Mouse (Mus musculus) kidney, postnatal 36 days (tissue): Measurements from ENCODE around the gene Lst1.

Experiments
- DNase-seq, 2 experiments: peaks; one replicate each; pipeline ENCODE4 v3.0.0; 2021 to 2022; ENCODE audit warnings: mixed read lengths in 2 of 2

Gene Lst1

DNA sequence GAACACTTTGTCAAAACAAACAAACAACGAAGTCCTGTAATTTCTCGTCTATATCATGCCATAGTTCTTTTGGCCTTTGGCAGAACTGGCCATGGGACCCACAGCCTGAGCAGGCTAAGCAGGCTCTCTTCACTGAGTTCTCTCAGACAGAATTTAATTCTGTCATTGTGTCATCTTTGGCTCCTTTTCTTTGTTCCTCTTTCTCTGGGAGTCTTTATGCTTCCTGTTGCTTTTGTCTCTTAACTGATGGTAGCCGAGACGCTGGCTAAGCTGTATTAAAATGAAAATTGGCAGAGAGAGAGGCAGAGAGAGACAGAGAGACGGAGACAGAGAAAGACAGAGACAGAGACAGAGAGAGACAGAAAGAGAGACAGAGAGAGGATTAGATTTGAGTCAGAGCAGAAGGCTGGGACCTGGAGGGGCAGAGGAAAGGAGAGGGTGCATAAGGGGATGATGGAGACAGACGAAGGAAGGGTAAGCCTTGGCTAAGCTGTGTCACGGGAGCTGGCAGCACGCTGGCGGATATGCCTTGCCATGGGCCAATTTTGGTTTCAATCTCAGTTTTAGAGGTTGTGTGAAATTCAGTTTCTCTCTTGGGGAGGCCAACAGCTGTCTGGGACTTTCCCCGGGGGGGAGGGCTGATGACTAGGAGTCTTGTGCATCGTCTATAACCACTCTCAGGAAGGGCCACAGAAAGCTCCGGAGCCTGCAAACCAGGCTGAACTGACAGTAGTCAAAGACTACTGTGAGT lies 21.7 kb upstream of the Lst1 start:
- DNase-seq: no peak

DNA sequence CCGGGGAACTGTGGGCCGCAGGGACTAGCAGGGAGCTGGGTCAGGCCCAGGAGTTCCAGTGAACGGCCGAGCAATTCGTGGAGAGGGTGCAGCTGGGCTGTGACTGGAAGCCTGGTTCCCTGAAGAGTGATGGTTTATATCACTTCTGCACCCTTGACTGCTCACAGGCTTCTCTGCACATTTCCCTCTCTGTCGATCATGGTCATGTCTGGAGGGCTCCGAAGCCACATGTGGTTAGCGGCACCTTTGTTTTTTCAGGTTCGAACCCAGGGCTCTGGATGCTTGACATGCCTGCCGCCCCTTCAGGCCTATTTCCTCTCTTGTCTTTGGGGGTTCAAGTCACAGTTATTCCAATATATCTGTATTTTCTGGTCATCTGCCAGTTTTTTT lies 17.1 kb upstream of the Lst1 start:
- no peak for DNase-seq

DNA sequence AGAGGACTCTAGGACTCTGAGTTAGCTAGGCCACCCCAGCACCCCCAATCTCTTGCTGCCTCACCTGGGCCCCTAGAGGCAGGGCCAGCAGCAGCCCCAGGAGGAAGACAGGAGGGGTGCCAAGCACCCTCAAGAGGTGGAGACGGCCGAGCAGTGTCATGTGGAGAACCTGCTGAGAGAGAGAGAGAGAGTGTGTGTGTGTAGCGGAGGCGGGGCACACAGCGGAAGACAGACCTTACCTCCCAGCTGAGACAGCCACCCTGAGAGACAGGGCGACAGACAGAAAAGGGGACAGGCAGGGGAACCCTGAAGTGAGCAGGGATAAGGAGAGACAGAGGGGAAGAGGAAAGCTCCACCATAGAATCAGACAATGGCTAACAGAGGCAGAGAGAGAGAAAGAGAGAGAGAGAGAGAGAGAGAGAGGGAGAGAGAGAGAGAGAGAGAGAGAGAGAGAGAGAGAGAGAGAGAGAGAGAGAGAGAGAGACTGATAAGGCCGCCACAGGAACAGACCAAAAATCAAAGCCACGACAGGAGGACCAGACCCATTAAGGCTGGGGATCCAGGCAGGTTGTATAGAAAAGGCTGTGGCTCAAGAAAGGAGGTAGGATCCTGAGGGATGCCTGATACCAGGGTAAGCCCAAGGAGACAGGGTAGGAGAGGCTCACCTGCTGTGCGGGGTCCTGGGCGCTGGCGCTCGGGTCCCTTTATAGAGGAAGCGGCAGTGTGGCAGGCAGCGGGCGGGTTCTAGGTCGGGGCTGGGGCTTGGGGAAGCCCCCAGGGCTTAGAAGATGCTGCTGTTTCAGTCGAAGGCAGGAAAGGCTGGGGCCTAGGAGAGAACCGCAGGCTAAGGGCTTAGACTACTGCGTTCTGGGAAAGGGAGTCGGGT lies 16.5 kb upstream of the Lst1 start, which contains the start of gene Lta:
Lta (minus strand) TSS at position 858 of the 886 bp plus-strand sequence.
- DNase-seq: no peak

DNA sequence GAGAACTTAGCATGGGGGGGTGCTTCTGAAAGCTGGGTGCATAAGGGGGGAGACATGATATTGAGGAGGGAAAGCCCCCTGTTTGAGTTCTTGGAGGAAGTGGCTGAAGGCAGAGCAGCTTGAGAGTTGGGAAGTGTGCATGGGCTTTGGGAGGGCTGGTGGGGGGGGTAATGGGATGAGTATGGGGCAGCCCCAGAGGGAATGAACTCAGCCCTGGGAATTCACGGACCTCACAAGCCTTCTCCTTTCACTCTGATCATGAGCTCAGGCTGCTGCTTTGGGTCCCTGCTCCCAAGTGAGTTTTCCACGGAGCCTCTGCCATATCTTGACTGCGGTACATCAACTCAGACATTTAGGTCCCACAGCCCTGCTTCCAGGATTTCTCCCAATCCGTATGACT lies 14.2 kb upstream of the Lst1 start:
- no peak for DNase-seq

DNA sequence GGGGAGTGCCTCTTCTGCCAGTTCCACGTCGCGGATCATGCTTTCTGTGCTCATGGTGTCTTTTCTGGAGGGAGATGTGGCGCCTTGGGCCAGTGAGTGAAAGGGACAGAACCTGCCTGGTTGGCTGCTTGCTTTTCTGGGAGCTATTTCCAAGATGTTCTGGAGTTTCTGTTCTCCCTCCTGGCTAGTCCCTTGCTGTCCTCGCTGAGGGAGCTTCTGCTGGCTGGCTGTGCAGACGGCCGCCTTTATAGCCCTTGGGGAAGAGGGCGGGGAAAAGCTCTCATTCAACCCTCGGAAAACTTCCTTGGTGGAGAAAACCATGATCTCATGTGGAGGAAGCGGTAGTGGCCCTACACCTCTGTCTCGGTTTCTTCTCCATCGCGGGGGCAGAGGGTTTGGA lies 13.5 kb upstream of the Lst1 start, which contains the start of gene Tnf:
Tnf (minus strand) TSS at position 221 of the 400 bp plus-strand sequence.
- DNase-seq: peak; percentile 36 to 66

DNA sequence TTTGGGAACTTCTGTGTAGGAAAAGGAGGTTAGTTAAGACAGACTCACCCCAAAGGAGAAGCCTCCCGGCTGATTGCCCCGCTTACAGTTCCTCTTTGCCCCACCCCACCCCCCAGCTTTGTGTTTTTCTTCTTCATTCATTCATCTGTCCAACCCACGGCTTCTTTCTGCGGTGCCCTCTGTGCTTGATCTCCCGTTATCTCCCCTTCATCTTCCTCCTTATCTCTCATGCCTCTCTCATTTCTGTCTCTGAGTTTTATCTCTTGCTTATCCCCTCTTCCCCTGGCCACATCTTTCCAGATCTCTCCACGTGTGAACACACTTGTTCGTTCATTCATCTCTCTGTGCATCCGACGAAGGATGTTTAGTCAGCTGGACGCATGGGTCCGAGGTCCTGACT lies 12.9 kb upstream of the Lst1 start:
- DNase-seq: no peak

DNA sequence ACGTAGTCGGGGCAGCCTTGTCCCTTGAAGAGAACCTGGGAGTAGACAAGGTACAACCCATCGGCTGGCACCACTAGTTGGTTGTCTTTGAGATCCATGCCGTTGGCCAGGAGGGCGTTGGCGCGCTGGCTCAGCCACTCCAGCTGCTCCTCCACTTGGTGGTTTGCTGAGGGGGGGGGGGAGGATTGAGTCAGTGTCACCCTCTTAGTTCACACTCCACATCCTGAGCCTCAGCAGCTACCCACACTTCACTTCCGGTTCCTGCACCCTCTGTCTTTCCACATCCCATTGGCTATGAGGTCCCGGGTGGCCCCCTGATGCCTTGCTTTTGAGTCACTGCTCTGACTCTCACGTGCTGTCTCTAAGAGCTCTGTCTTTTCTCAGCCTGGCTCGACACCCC lies 12.2 kb upstream of the Lst1 start:
- DNase-seq: no peak

DNA sequence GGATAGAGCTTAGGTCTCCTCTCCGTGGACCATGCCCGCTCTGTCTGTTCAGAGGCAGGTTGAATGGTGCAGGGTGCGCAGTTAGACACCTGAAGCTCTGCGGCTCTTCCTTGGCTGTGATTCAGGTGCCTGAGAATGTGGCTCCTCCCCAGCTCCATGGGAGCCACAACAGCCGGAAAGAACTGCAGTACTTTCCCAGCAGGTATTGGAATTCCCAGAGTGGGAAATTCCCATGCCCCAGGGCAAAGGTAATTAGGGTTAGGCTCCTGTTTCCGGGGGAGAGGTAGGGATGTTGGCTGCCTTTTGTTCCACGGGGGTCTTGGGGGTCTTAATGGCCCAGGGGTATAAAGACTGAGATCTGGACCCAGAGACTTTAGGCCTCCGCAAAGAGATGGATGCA lies 10.7 kb upstream of the Lst1 start:
- DNase-seq: no peak

DNA sequence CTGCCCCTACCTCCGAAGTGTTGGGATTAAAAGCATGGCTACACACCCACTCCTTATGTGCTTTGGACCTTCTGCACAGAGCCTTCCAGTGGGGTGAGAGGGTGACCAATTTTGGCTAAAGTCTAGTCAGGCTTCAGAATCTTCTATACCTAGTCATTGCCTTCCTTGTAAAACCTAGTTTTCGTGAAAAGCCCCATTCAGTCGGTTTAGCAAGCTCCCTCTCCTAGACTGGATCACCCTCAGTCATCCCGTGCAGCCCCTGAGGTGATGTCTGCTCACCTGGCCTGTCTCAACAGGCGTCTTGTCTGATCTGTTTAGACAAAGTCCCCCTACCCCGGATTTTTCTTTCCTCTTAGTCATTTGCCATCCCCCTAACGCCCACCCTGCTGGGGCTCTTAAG lies 9.8 kb upstream of the Lst1 start:
- no peak for DNase-seq

DNA sequence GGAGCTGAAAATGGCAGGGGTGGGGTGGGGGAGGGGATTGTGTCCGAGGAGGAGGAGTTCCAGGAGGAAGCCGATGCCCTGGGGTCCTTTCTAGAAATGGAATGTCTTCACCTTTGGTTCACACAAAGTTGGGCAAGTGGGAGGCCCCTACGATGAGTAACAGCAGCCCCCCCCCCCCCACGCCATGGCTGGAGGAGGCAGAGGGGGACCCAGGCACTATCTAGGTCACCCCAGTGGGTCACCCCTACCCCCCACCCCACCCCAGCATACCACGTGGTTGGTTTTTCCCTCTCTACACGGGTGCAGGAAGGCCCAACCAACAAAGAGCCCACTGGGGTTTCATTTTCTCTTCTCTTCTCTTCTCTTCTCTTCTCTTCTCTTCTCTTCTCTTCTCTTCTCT lies 8.9 kb upstream of the Lst1 start:
- DNase-seq: no peak

DNA sequence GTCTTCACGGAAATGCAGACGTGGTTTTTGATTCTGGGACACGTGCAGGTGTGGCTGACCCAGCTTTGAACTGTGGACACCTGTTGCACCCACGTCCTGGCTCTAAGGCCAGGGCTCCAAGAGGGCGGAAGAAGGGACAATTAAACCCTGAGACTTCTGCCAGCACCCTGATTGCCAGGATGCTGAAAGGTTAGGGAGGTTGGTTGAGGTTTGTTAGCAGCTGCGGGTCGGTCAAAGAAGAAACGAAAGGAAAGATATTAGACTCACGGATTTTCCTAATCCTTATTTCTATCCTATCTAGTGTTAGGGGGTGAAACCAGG lies 8.0 kb upstream of the Lst1 start:
- DNase-seq: peak in 1 of 2 experiments; percentile 25

DNA sequence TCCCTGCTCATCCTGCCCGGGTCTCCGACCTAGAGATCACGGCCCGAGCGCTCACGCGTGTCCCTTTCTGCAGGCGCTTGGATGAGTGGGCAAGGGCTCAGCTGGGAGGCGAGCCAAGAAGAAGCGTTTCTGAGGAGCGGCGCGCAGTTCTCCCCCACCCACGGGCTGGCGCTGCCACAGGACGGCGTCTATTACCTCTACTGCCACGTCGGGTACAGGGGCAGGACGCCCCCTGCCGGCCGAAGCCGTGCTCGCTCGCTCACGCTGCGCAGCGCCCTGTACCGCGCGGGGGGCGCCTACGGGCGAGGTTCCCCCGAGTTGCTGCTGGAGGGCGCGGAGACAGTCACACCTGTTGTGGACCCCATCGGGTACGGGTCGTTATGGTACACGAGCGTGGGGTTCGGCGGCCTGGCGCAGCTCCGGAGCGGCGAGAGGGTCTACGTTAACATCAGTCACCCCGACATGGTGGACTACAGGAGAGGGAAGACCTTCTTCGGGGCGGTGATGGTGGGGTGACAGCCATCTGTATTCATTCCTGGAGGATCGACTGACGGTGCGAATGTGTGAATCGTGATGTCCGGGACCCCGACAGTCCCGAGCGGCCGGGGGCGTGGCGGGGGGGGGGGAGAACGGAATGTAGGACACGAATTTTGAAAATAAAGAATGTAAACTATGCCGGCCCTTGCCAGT lies 7.5 kb upstream of the Lst1 start:
- peak; percentile 71 to 91 for DNase-seq

DNA sequence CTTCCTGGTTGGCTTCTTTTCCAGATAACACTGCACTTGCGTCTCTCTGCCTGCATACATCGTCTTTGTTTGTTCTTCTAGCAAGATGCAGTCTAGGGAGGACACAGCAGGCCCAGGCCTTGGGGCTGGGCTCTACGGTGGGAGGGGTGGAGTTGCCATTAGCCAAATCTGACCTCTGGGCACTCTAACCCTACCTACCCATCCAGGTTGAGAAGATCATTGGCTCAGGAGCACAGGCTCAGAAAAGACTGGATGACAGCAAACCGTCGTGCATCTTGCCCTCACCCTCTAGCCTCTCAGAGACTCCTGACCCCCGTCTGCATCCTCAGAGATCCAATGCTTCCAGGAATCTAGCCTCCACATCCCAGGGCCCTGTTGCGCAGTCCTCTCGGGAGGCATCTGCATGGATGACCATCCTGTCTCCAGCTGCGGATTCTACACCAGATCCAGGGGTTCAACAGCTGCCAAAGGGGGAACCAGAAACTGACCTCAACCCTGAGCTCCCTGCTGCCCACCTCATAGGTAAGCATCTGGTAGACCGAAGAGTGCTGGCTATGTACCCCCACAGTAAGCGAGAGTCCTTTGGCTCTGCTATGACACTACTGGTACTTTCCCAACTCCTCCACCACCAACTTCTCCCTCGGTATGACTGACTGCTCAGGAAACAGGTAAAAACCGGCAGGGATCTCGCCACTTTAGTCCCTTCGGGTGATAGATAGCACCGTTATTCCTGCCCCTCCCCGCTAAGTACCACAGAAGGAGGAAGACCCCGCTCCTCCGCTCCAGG lies 6.8 kb upstream of the Lst1 start:
- DNase-seq: no peak

DNA sequence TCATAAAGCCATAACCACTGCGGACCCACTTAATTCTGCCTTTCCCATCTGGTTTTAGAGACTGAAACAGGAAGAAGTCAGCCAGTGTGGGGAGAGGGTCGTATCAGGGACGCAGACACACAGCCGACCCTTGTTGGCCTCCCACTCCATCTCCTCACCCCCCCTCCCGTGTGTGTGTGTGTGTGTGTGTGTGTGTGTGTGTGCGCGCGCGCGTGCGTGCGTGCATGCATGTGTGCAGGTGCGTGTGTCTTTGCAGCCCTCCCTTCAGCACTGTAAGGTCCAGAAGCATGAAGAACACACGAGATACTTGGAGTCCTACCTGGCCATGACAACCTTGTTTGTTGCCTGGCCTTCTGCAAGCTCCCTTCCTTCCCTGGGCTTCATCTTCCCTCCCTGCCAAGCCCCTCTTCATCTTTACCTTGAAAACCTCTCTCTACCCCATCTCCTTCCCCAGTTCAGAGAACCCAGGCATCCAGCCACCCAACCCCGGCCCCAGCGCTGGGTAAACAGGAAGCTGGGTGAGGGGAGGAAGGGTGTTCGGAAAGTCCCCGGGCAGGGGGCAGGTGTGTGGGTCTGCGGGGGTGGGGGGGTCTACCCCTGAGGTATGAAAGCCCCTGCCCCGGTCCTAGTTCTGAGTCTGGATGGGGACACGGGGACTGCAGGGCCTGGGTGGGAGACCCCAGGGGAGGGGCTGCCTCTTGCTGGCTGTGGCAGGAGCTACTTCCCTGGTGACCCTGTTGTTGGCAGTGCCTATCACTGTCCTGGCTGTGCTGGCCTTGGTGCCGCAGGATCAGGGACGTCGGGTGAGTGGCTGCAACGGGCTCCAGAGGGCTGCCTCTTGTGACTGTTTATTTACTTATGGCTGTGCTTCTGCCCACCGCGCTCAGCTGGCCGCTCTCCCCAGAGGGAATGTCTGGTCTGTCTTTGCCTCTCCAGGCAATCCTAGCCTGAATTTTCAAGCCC lies 5.9 kb upstream of the Lst1 start, which contains the start of gene Ltb:
Ltb (plus strand) TSS at position 559 of the 963 bp plus-strand sequence.
- DNase-seq: no peak

DNA sequence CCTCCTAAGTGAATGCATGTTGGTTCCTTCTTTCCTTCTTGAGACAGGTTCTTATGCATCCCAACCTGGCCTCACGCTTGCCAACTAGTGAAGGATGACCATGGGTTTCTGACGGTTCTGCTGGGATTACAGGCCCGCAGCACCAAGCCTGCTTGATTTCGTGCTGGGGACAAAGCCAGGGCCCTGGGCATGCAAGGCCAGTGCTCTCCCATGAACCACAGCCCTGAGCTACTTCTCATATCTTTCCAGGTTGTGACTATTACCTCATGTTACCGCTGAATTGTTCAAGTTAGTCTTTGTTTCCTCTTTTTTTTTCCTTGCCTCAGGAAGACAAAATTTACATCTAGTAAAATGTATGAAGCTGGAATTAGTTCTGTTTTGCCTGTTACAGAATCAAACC lies 4.7 kb upstream of the Lst1 start:
- DNase-seq: no peak

DNA sequence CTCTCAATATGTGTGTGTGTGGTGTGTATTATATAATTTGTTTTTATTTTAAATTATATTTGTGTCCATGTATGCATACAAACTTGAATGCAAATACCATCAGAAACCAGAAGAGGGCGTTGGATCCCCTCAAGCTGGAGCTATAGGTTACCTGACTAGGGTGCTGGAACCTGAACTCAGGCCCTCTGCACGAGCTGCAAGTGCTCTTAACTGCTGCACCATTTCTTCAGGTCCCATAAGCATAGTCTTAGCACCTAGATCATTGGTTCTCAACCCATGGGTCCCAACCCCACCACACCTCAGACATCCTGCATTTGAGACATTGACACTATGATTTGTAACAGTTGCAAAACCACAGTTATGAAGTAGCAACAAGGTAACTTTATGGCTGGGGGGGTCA lies 3.5 kb upstream of the Lst1 start:
- no peak for DNase-seq

DNA sequence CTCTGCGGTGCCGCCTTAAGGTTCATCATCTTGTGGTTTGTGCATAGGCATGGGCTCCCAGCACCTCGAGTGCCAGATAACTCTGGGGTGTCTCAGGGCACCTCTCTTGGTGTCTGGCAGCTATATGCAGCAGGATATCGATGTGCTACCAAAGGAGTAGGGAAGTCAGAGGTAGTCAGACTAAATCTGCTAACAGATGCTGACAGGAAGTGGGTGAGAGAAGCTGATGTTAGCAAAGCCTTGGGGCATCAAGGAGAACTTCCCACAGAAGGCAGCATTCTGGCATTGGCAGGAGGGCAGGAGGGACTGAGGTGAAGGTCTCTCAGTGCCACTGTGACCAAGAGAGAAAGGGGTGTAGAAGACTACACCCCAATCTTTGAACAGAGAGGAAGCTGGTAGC lies 1.9 kb upstream of the Lst1 start:
- no peak for DNase-seq

DNA sequence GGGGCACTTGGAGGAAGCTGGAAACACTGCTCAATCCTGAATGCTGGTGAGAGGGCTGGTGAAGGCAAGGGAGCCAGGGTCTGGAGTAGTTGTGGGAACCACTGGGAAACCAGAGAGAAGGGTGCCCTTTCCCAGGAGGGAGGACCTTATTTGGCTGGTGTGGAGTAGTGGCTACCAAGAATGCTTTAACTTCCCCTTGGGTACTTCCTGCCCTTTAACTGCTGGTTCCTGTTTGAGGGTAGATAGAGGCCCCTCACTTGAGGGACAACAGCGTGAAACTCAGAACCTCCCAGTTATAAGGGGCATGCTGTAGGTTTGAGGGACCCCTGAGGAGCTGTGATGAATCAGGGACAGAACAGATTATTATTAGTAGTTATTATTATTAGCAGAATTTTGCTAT lies 947 bp upstream of the Lst1 start:
- DNase-seq: no peak

DNA sequence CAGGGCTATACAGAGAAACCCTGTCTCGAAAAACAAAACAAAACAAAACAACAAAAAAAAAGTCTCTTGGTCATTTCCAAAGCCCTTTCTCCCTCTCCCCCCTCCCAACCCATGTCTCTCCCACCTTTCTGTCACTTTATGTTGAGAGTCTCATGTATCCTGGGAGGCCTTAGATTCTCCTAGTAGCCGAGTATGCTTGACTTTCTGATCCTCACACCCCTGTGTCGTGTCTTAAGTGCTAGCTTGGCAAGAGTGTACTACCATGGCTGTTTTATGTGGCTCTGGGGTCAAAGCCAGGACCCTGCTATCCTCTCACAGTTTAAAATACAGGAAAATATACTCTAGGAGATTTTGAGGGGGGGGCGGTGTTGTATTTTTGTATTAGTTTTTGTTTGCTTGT lies 894 bp downstream of the Lst1 start:
- DNase-seq: no peak

DNA sequence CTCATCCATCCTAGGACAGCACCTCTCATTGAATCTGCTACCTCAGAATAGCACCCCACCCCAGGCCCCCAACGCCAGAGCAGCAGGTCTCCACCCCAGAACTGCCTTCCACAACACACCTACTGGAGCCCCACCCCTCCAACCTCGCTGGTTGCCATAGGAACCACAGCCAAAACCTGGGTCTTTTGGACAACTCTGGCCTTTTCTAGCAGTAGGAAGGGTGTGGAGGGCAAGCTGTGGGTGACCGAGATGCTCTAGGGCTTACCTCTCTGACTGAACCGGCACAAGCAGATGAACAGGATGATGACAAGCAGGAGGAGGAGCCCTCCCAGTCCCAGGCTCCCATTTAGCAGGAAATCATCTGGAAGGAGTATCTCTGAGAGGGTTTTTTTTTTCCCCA lies 1.6 kb downstream of the Lst1 start:
- DNase-seq: no peak
